Mouse (Mus musculus): Measurements from ENCODE around the gene Fundc1. TPM values are rescaled to one million over a fixed set of nuclear protein-coding genes. Genes with fewer than 3 reads are reported as not detected.

The Fundc1 gene
- polyA plus RNA-seq (2014; fragmentation: Nextera tagmentation; extraction: Ambion mirVana) = 65.0 and 74.2 TPM in 2 replicates

DNA sequence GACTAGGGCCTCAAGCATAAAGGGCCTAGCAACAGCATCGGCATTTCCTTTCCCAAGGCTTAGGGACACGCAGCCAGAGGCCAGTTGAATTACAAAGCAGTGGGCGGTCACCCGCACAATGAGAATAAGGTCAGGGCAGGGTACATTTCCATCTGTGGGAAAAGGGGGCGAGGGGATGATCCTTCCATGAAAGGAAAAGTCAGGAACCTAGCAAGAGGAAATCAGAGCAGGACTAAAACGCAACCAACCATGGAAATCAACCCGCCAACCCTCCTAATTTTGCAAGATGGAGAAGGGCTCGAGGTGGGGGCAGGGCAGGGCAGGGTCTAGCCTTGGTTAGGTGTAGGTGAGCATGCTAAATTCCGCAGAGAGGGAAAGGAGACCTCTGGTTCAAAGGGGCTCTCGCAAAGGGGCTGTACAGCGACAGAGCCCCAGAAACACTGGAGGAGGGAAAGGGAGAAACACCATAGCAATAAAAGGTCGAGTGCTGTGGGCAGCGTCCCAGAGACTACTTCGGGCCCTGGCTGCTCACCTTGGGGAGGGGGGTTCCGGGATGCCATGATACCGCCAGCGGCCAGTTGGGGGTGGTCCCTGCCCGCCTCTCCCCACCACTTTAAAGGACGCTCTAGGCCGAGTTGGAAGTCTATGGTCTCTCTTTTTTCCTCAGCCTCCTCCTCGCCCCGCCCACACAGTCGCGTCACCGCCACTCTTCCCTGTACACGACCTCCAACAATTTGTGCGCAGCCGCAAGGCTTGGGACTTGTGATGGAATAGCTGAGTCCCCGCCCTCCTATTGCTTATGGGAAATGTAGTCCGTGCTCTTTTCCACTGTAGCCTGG is at the start of gene Fundc1:
Fundc1 (minus strand) TSS at position 705 of the 839 bp plus-strand sequence.
- WGBS = 12% methylated on average over 29 of the region's 30 CpGs
- Histone ChIP-seq H3K9me3 (ENCODE audit: control insufficient read depth, low read length) (no peaks in the 10 kb centered on the region), H3K4me1 (ENCODE audit: control insufficient read depth, insufficient read depth, low read length) (no peaks in the 10 kb centered on the region), H3K9ac (ENCODE audit: low read depth, low read length) (peak within 1 kb of the TSS; percentile 56; the same call in 1 of the 2 replicates), H3K4me2 (replicated peaks; ENCODE audit: low read depth, low read length) (peak within 1 kb of the TSS; percentile 38), H3K27me3 (ENCODE audit: control insufficient read depth, insufficient read depth, low read length) (no peaks in the 10 kb centered on the region), H3K36me3 (ENCODE audit: control insufficient read depth, insufficient read depth, low read length) (no peaks in the 10 kb centered on the region), H3K27ac (ENCODE audit: low read depth, low read length) (peak within 1 kb of the TSS; percentile 86), H3K4me3 (ENCODE audit: low read length) (peak within 1 kb of the TSS; percentile 47)
- peak; percentile 100 for ATAC-seq (ENCODE audit: low FRiP score, low TSS enrichment)

DNA sequence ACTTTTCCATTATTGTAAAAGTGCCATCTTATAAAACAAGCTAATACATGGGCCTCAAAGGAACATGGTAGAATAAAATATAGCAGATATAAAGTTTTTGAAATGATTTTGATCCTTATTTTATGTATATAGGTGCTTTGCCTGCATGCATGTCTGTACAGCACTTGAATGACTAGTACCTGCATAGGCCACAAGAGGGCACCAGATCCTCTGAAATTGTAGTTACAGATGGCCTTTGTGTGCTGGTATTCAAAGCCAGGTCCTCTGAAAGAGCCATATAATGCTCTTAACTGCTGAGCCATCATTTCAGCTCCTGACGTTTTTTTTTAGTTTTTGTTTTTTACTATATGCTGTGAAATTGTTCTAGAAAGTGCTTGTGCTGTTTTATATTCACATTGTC is 39.1 kb upstream of the Fundc1 start:
- H3K27ac ChIP-seq (ENCODE audit: low read depth, low read length) = no peak overlapping the region
- no peaks in the 10 kb centered on the region for H3K27me3 ChIP-seq (ENCODE audit: control insufficient read depth, insufficient read depth, low read length)
- no peak overlapping the region for H3K9ac ChIP-seq (ENCODE audit: low read depth, low read length)
- ATAC-seq (ENCODE audit: low FRiP score, low TSS enrichment) = no peak
- H3K4me3 ChIP-seq (ENCODE audit: low read length) = no peak overlapping the region
- WGBS = 69% methylated on average over 1 of the region's 1 CpGs
- no peak overlapping the region for H3K4me2 ChIP-seq (replicated peaks; ENCODE audit: low read depth, low read length)
- no peaks in the 10 kb centered on the region for H3K4me1 ChIP-seq (ENCODE audit: control insufficient read depth, insufficient read depth, low read length)
- H3K36me3 ChIP-seq (ENCODE audit: control insufficient read depth, insufficient read depth, low read length) = no peaks in the 10 kb centered on the region
- no peaks in the 10 kb centered on the region for H3K9me3 ChIP-seq (ENCODE audit: control insufficient read depth, low read length)

GRCm38 (mm10) chrX:17608763-17609162 is 36.6 kb upstream of the Fundc1 start:
- Histone ChIP-seq H3K9ac (ENCODE audit: low read depth, low read length) (no peak overlapping the region), H3K36me3 (ENCODE audit: control insufficient read depth, insufficient read depth, low read length) (no peaks in the 10 kb centered on the region), H3K4me3 (ENCODE audit: low read length) (no peak overlapping the region), H3K9me3 (ENCODE audit: control insufficient read depth, low read length) (no peaks in the 10 kb centered on the region), H3K4me1 (ENCODE audit: control insufficient read depth, insufficient read depth, low read length) (no peaks in the 10 kb centered on the region), H3K27me3 (ENCODE audit: control insufficient read depth, insufficient read depth, low read length) (no peaks in the 10 kb centered on the region), H3K27ac (ENCODE audit: low read depth, low read length) (no peak overlapping the region), H3K4me2 (replicated peaks; ENCODE audit: low read depth, low read length) (no peak overlapping the region)
- WGBS = 77% methylated on average over 1 of the region's 1 CpGs
- ATAC-seq (ENCODE audit: low FRiP score, low TSS enrichment) = no peak

DNA sequence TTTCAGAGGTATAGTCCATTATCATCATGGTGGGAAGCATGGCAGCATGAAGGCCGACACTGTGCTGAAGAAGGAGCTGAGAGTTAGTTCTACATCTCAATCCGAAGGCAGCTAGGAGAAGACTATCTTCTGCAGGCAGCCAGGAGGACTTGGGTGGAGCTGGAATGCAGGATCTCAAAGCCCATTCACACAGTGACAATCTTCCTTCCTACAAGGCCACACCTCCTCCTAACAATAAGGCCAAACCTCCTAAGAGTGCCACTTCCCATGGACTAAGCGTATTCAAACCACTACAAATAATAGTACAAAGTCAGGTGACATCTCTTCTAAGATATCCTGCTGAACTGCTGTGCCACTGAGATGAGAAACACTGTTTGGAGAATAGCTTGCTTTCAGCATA is 35.5 kb upstream of the Fundc1 start:
- no peak for ATAC-seq (ENCODE audit: low FRiP score, low TSS enrichment)
- no peak overlapping the region for H3K9ac ChIP-seq (ENCODE audit: low read depth, low read length)
- H3K27me3 ChIP-seq (ENCODE audit: control insufficient read depth, insufficient read depth, low read length) = no peaks in the 10 kb centered on the region
- no peaks in the 10 kb centered on the region for H3K4me1 ChIP-seq (ENCODE audit: control insufficient read depth, insufficient read depth, low read length)
- WGBS = 74% methylated on average over 3 of the region's 3 CpGs
- H3K27ac ChIP-seq (ENCODE audit: low read depth, low read length) = no peak overlapping the region
- H3K4me2 ChIP-seq (replicated peaks; ENCODE audit: low read depth, low read length) = no peak overlapping the region
- H3K36me3 ChIP-seq (ENCODE audit: control insufficient read depth, insufficient read depth, low read length) = no peaks in the 10 kb centered on the region
- no peaks in the 10 kb centered on the region for H3K9me3 ChIP-seq (ENCODE audit: control insufficient read depth, low read length)
- no peak overlapping the region for H3K4me3 ChIP-seq (ENCODE audit: low read length)

DNA sequence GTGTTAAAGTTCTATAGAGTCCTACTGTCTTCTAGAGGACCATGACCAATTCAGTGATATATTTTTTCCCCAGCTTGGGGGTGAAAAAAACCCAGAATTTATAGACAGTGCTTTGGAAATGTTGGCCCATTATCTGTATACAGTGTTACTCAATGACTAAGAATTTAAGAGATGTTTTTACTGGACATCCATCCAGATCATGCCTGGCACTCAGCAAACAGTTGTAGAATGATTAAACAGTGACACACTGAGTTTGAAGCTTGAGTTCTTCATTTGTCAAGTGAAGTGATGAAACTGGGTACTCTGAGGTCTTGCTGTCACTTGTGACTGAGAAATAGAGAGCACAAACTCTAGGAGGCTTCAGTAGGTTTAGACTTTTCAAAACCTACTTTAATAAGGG is 21.2 kb upstream of the Fundc1 start:
- no peaks in the 10 kb centered on the region for H3K27me3 ChIP-seq (ENCODE audit: control insufficient read depth, insufficient read depth, low read length)
- H3K4me2 ChIP-seq (replicated peaks; ENCODE audit: low read depth, low read length) = no peak overlapping the region
- no peak overlapping the region for H3K4me3 ChIP-seq (ENCODE audit: low read length)
- no peaks in the 10 kb centered on the region for H3K4me1 ChIP-seq (ENCODE audit: control insufficient read depth, insufficient read depth, low read length)
- no peak overlapping the region for H3K9ac ChIP-seq (ENCODE audit: low read depth, low read length)
- H3K9me3 ChIP-seq (ENCODE audit: control insufficient read depth, low read length) = no peaks in the 10 kb centered on the region
- no peak overlapping the region for H3K27ac ChIP-seq (ENCODE audit: low read depth, low read length)
- no peaks in the 10 kb centered on the region for H3K36me3 ChIP-seq (ENCODE audit: control insufficient read depth, insufficient read depth, low read length)
- no peak for ATAC-seq (ENCODE audit: low FRiP score, low TSS enrichment)

GRCm38 (mm10) chrX:17590745-17591144 is 18.6 kb upstream of the Fundc1 start:
- no peaks in the 10 kb centered on the region for H3K27me3 ChIP-seq (ENCODE audit: control insufficient read depth, insufficient read depth, low read length)
- no peaks in the 10 kb centered on the region for H3K9me3 ChIP-seq (ENCODE audit: control insufficient read depth, low read length)
- H3K36me3 ChIP-seq (ENCODE audit: control insufficient read depth, insufficient read depth, low read length) = no peaks in the 10 kb centered on the region
- no peak overlapping the region for H3K4me2 ChIP-seq (replicated peaks; ENCODE audit: low read depth, low read length)
- no peak overlapping the region for H3K4me3 ChIP-seq (ENCODE audit: low read length)
- WGBS = 38% methylated on average over 1 of the region's 1 CpGs
- no peak overlapping the region for H3K27ac ChIP-seq (ENCODE audit: low read depth, low read length)
- no peak overlapping the region for H3K9ac ChIP-seq (ENCODE audit: low read depth, low read length)
- ATAC-seq (ENCODE audit: low FRiP score, low TSS enrichment) = no peak
- H3K4me1 ChIP-seq (ENCODE audit: control insufficient read depth, insufficient read depth, low read length) = no peaks in the 10 kb centered on the region

- 35% methylated on average over 10 of the region's 10 CpGs for WGBS
- peak overlapping the region; percentile 86 for H3K27ac ChIP-seq (ENCODE audit: low read depth, low read length)
- H3K27me3 ChIP-seq (ENCODE audit: control insufficient read depth, insufficient read depth, low read length) = no peaks in the 10 kb centered on the region
- ATAC-seq (ENCODE audit: low FRiP score, low TSS enrichment) = no peak
- H3K4me1 ChIP-seq (ENCODE audit: control insufficient read depth, insufficient read depth, low read length) = no peaks in the 10 kb centered on the region
- peak overlapping the region; percentile 38 for H3K4me2 ChIP-seq (replicated peaks; ENCODE audit: low read depth, low read length)
- H3K9ac ChIP-seq (ENCODE audit: low read depth, low read length) = peak overlapping the region; percentile 56; the same call in 1 of the 2 replicates
- H3K36me3 ChIP-seq (ENCODE audit: control insufficient read depth, insufficient read depth, low read length) = no peaks in the 10 kb centered on the region
- peak overlapping the region; percentile 47 for H3K4me3 ChIP-seq (ENCODE audit: low read length)
- no peaks in the 10 kb centered on the region for H3K9me3 ChIP-seq (ENCODE audit: control insufficient read depth, low read length)
Measured at GRCm38 (mm10) chrX:17571271-17571620, 879 bp downstream of the Fundc1 start.

GRCm38 (mm10) chrX:17568670-17569069 is 3.5 kb downstream of the Fundc1 start:
- Histone ChIP-seq H3K4me3 (ENCODE audit: low read length) (no peak overlapping the region), H3K27me3 (ENCODE audit: control insufficient read depth, insufficient read depth, low read length) (no peaks in the 10 kb centered on the region), H3K4me2 (replicated peaks; ENCODE audit: low read depth, low read length) (no peak overlapping the region), H3K4me1 (ENCODE audit: control insufficient read depth, insufficient read depth, low read length) (no peaks in the 10 kb centered on the region), H3K9ac (ENCODE audit: low read depth, low read length) (no peak overlapping the region), H3K27ac (ENCODE audit: low read depth, low read length) (no peak overlapping the region), H3K36me3 (ENCODE audit: control insufficient read depth, insufficient read depth, low read length) (no peaks in the 10 kb centered on the region), H3K9me3 (ENCODE audit: control insufficient read depth, low read length) (no peaks in the 10 kb centered on the region)
- 95% methylated on average over 2 of the region's 2 CpGs for WGBS
- no peak for ATAC-seq (ENCODE audit: low FRiP score, low TSS enrichment)

- ATAC-seq (ENCODE audit: low FRiP score, low TSS enrichment) = no peak
Measured at GRCm38 (mm10) chrX:17565743-17566142, 6.4 kb downstream of the Fundc1 start.

More at GRCm38 (mm10) chrX:17565743-17566142, 6.4 kb downstream of the Fundc1 start:
- H3K9me3 ChIP-seq (ENCODE audit: control insufficient read depth, low read length) = no peaks in the 10 kb centered on the region
- H3K36me3 ChIP-seq (ENCODE audit: control insufficient read depth, insufficient read depth, low read length) = no peaks in the 10 kb centered on the region
- H3K27ac ChIP-seq (ENCODE audit: low read depth, low read length) = no peak overlapping the region
- H3K27me3 ChIP-seq (ENCODE audit: control insufficient read depth, insufficient read depth, low read length) = no peaks in the 10 kb centered on the region
- H3K4me3 ChIP-seq (ENCODE audit: low read length) = no peak overlapping the region
- no peak overlapping the region for H3K4me2 ChIP-seq (replicated peaks; ENCODE audit: low read depth, low read length)
- H3K9ac ChIP-seq (ENCODE audit: low read depth, low read length) = no peak overlapping the region
- H3K4me1 ChIP-seq (ENCODE audit: control insufficient read depth, insufficient read depth, low read length) = no peaks in the 10 kb centered on the region
